Mouse (Mus musculus) lung, embryonic 16.5 days (tissue): Measurements from ENCODE around the gene Eva1c. TPM values are rescaled to one million over a fixed set of nuclear protein-coding genes. Genes with fewer than 3 reads are reported as not detected.

Experiments
- ATAC-seq: fragments of 200-750 bp; cut with Nextera tagmentation; 2 replicates; pipeline ENCODE4 v1.8.0; 2017; ENCODE audit warnings: low read depth, mild to moderate bottlenecking, moderate library complexity
- H3K27ac ChIP-seq: fragments of 300-500 bp; sonication (generic); 2 replicates; pipeline ENCODE4 v1.5.1; 2014; ENCODE audit warnings: mild to moderate bottlenecking, control low read depth, low read length
- H3K27me3 ChIP-seq: fragments of 300-500 bp; sonication (generic); 2 replicates; pipeline ENCODE4 v1.6.1; 2014; ENCODE audit warnings: low read depth, low read length, mixed read lengths; ENCODE audit not compliant: control insufficient read depth, insufficient read depth
- H3K36me3 ChIP-seq: fragments of 300-500 bp; sonication (generic); 2 replicates; pipeline ENCODE4 v1.6.1; 2014; ENCODE audit warnings: low read length; ENCODE audit not compliant: control insufficient read depth, insufficient read depth
- H3K4me1 ChIP-seq: fragments of 300-500 bp; sonication (generic); replicated peaks from 2 replicates; pipeline ENCODE4 v1.6.1; 2014; ENCODE audit warnings: low read length, mixed read lengths; ENCODE audit not compliant: control insufficient read depth, insufficient read depth
- H3K4me2 ChIP-seq: fragments of 300-500 bp; sonication (generic); 2 replicates; pipeline ENCODE4 v1.6.1; 2014; ENCODE audit warnings: low read depth, low read length, control low read depth
- H3K4me3 ChIP-seq: fragments of 300-500 bp; sonication (generic); 2 replicates; pipeline ENCODE4 v1.5.1; 2014; ENCODE audit warnings: mild to moderate bottlenecking, low read length, control low read depth
- H3K9ac ChIP-seq: fragments of 300-500 bp; sonication (generic); 2 replicates; pipeline ENCODE4 v1.6.1; 2014; ENCODE audit warnings: low read length, control low read depth
- H3K9me3 ChIP-seq: fragments of 300-500 bp; sonication (generic); 2 replicates; pipeline ENCODE4 v1.6.1; 2016; ENCODE audit warnings: low read length; ENCODE audit not compliant: control insufficient read depth
- WGBS: fragments of 180-500 bp; shearing (Covaris S2); extraction: QIAGEN DNeasy Blood & Tissue Kit; methylation state at CpG from one replicate; pipeline ENCODE4 v1.1.7; 2014; 5-methylcytosine and 5-hydroxymethylcytosine counted together
- polyA plus RNA-seq: library from polyadenylated mRNA; unstranded; fragments of >200 nt; fragmentation: Nextera tagmentation; extraction: Ambion mirVana; gene quantifications from 2 replicates; pipeline ENCODE4 v1.2.1, GENCODE M21; 2015

Gene Eva1c
- polyA plus RNA-seq: 3.8 and 4.6 TPM in 2 replicates

GRCm38 (mm10) chr16:90826457-90826856 lies at the start of gene Eva1c:
TSS of gene Eva1c (plus strand) at chr16:90826719.
- Histone ChIP-seq H3K27ac (no peak within 1 kb of the TSS), H3K4me2 (no peak within 1 kb of the TSS), H3K4me1 (peaks cover 13% of the 10 kb centered on the region), H3K27me3 (peaks cover 3% of the 10 kb centered on the region), H3K4me3 (no peak within 1 kb of the TSS), H3K9me3 (no peaks in the 10 kb centered on the region), H3K36me3 (no peaks in the 10 kb centered on the region), H3K9ac (no peak within 1 kb of the TSS)
- 60% methylated on average over 7 of the region's 7 CpGs for WGBS
- ATAC-seq: no peak

GRCm38 (mm10) chr16:90779783-90780182 lies 46.7 kb upstream of the Eva1c start:
- Histone ChIP-seq H3K4me1 (no peaks in the 10 kb centered on the region), H3K4me2 (no peak overlapping the region), H3K36me3 (peaks cover 16% of the 10 kb centered on the region), H3K4me3 (no peak overlapping the region), H3K27me3 (no peaks in the 10 kb centered on the region), H3K9me3 (no peaks in the 10 kb centered on the region), H3K9ac (no peak overlapping the region), H3K27ac (no peak overlapping the region)
- ATAC-seq: peak; percentile 59
- 24% methylated on average over 11 of the region's 11 CpGs for WGBS

GRCm38 (mm10) chr16:90783302-90783701 lies 43.2 kb upstream of the Eva1c start:
- Histone ChIP-seq H3K27me3 (no peaks in the 10 kb centered on the region), H3K9ac (no peak overlapping the region), H3K4me2 (no peak overlapping the region), H3K27ac (no peak overlapping the region), H3K9me3 (no peaks in the 10 kb centered on the region), H3K36me3 (peaks cover 35% of the 10 kb centered on the region), H3K4me1 (no peaks in the 10 kb centered on the region), H3K4me3 (no peak overlapping the region)
- WGBS: 87% methylated on average over 11 of the region's 11 CpGs
- ATAC-seq: no peak

GRCm38 (mm10) chr16:90785257-90785656 lies 41.3 kb upstream of the Eva1c start:
- H3K36me3 ChIP-seq: peaks cover 38% of the 10 kb centered on the region

GRCm38 (mm10) chr16:90788580-90788979 lies 37.9 kb upstream of the Eva1c start:
- Histone ChIP-seq H3K27ac (no peak overlapping the region), H3K9me3 (no peaks in the 10 kb centered on the region), H3K4me2 (no peak overlapping the region), H3K9ac (no peak overlapping the region), H3K4me1 (no peaks in the 10 kb centered on the region), H3K36me3 (peaks cover 45% of the 10 kb centered on the region), H3K4me3 (no peak overlapping the region), H3K27me3 (no peaks in the 10 kb centered on the region)
- ATAC-seq: no peak
- 83% methylated on average over 6 of the region's 6 CpGs for WGBS

More at GRCm38 (mm10) chr16:90785257-90785656, 41.3 kb upstream of the Eva1c start:
- WGBS: 51% methylated on average over 4 of the region's 4 CpGs
- no peak overlapping the region for H3K9ac ChIP-seq
- H3K4me2 ChIP-seq: no peak overlapping the region
- no peak overlapping the region for H3K27ac ChIP-seq
- no peaks in the 10 kb centered on the region for H3K9me3 ChIP-seq
- no peak overlapping the region for H3K4me3 ChIP-seq
- H3K27me3 ChIP-seq: no peaks in the 10 kb centered on the region
- no peaks in the 10 kb centered on the region for H3K4me1 ChIP-seq
- ATAC-seq: no peak

GRCm38 (mm10) chr16:90790946-90791345 lies 35.6 kb upstream of the Eva1c start:
- no peak overlapping the region for H3K4me3 ChIP-seq
- no peak overlapping the region for H3K4me2 ChIP-seq
- no peaks in the 10 kb centered on the region for H3K4me1 ChIP-seq
- H3K9ac ChIP-seq: no peak overlapping the region
- ATAC-seq: no peak
- peaks cover 42% of the 10 kb centered on the region for H3K36me3 ChIP-seq
- no peaks in the 10 kb centered on the region for H3K27me3 ChIP-seq
- WGBS: 81% methylated on average over 6 of the region's 6 CpGs
- H3K9me3 ChIP-seq: no peaks in the 10 kb centered on the region
- no peak overlapping the region for H3K27ac ChIP-seq

- Histone ChIP-seq H3K4me3 (no peak overlapping the region), H3K36me3 (peaks cover 37% of the 10 kb centered on the region), H3K9me3 (no peaks in the 10 kb centered on the region), H3K4me1 (no peaks in the 10 kb centered on the region), H3K27me3 (no peaks in the 10 kb centered on the region), H3K9ac (no peak overlapping the region), H3K27ac (no peak overlapping the region), H3K4me2 (no peak overlapping the region)
- no peak for ATAC-seq
- WGBS: 75% methylated on average over 5 of the region's 5 CpGs
Observed at GRCm38 (mm10) chr16:90792066-90792465, 34.5 kb upstream of the Eva1c start.

- H3K4me2 ChIP-seq: no peak overlapping the region
- no peak overlapping the region for H3K9ac ChIP-seq
- H3K27ac ChIP-seq: no peak overlapping the region
- 57% methylated on average over 3 of the region's 3 CpGs for WGBS
- peaks cover 34% of the 10 kb centered on the region for H3K36me3 ChIP-seq
- no peak for ATAC-seq
- H3K27me3 ChIP-seq: no peaks in the 10 kb centered on the region
- no peaks in the 10 kb centered on the region for H3K9me3 ChIP-seq
- no peaks in the 10 kb centered on the region for H3K4me1 ChIP-seq
- no peak overlapping the region for H3K4me3 ChIP-seq
Observed at GRCm38 (mm10) chr16:90792500-90792899, 34.0 kb upstream of the Eva1c start.

GRCm38 (mm10) chr16:90794708-90795107 lies 31.8 kb upstream of the Eva1c start:
- Histone ChIP-seq H3K36me3 (peaks cover 31% of the 10 kb centered on the region), H3K4me2 (no peak overlapping the region), H3K9me3 (no peaks in the 10 kb centered on the region), H3K27ac (no peak overlapping the region), H3K9ac (no peak overlapping the region), H3K27me3 (no peaks in the 10 kb centered on the region), H3K4me3 (no peak overlapping the region), H3K4me1 (no peaks in the 10 kb centered on the region; the same call in 1 of the 2 replicates)
- no peak for ATAC-seq

- Histone ChIP-seq H3K4me1 (no peaks in the 10 kb centered on the region; the same call in 1 of the 2 replicates), H3K9me3 (no peaks in the 10 kb centered on the region), H3K27ac (no peak overlapping the region), H3K4me3 (no peak overlapping the region), H3K9ac (no peak overlapping the region), H3K36me3 (peaks cover 16% of the 10 kb centered on the region; the same call in 1 of the 2 replicates), H3K4me2 (no peak overlapping the region), H3K27me3 (no peaks in the 10 kb centered on the region)
- WGBS: 59% methylated on average over 8 of the region's 8 CpGs
- no peak for ATAC-seq
Observed at GRCm38 (mm10) chr16:90798446-90798845, 28.1 kb upstream of the Eva1c start.
